Mouse (Mus musculus) lung, postnatal 0 days (tissue): Measurements from ENCODE around the gene Daglb.

Experiments used
- CTCF ChIP-seq: IDR thresholded peaks from 2 replicates; pipeline ENCODE4 v1.5.1; 2016; ENCODE audit warnings: antibody characterized with exemption, mild to moderate bottlenecking
- EP300 ChIP-seq: IDR thresholded peaks from 2 replicates; pipeline ENCODE4 v1.6.1; 2016; ENCODE audit warnings: antibody characterized with exemption, mild to moderate bottlenecking, control low read depth

- TF ChIP-seq CTCF (no peak), EP300 (no peak)
These were observed 37.3 kb downstream of the Daglb start for GRCm38 (mm10) chr5:143501649-143502048.
